Mouse (Mus musculus): ENCODE data around the gene Pnkp.

Gene Pnkp

DNA sequence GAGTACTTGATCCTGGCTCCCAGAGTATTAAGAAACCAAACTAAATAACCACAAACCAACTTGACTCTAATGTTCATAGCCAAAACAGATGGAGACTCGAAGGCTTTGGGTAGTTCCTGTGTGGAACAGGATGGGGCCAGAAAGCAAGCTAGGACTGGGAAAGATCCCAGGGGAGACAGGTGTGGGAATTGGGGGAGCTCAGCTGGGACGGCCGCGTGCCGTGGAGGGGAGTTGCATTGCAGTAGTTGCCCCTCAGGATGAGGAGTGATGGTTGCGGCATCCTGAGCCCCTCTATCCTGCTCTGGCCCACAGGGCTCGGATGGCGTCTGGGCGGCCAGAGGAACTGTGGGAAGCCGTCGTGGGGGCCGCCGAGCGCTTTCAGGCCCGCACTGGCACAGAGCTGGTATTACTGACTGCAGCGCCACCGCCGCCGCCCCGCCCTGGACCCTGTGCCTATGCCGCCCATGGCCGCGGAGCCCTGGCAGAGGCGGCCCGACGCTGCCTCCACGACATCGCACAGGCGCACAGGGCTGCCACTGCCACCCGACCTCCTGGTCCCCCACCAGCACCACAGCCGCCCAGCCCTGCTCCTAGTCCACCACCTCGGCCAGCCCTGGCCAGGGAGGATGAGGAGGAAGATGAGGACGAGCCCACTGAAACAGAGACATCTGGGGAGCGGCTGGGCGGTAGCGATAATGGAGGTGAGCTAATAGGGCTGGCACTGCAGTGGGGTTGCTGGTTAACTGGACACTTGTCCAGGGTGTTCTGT, 4.5 kb upstream of the Pnkp start:
- DNase-seq (ENCODE audit: low read depth, low spot score): no peak

DNA sequence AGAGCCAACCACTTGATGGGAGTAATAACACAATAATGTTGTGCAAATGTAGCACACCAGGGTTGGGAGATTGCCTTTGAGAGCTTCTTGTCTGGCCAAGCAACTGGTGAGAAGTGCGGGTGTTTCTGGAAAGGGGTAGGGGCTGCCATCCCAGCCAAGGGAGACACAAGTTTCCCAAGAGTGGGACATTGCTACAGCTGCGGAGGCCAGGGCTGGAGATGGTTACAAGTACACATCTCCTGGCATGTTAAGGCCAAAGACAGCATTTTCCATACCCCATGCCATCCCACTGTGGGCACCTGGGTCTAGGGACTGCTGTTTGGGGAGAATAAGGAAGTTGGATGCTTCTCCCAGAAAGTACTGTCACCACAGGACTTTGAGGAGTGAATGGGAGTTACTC, 3.9 kb upstream of the Pnkp start:
- no peak for DNase-seq (ENCODE audit: low read depth, low spot score)

DNA sequence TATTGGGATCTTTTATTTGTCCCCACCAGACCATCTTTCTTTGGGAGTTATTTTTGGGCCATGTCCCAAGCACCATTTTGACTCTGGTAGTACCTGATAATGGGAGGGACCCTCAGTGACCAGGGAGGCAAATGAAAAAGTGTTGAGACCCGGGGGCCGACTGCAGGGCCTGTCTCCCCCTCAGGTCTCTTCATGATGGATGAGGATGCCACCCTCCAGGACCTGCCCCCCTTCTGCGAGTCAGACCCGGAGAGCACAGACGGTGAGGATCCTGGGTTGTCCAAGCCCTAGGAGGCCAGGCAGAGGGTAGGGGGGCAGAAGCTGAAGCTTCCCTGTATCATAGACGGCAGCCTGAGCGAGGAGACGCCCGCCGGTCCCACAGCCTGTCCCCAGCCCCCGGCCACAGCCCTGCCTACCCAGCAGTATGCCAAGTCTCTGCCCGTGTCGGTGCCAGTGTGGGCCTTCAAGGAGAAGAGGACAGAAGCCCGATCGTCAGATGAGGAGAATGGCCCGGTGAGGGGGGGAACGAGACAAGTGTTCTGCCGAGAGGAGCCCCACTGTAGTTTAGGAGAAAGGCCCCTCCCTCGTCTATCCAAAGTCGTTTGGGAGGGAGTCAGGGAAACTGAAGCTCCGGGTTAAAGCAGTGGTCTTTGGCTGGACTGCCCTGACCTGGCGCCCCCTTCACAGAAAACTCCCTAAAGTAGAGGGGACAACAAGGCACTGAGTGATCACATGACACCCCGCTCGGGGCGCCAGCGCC, 3.2 kb upstream of the Pnkp start:
- DNase-seq (ENCODE audit: low read depth, low spot score): no peak

GRCm38 (mm10) chr7:44854356-44855031, 2.4 kb upstream of the Pnkp start:
- peak; percentile 79 for DNase-seq (ENCODE audit: low read depth, low spot score)

- no peak for DNase-seq (ENCODE audit: low read depth, low spot score)
Observed at GRCm38 (mm10) chr7:44855036-44855435, 1.9 kb upstream of the Pnkp start.

- DNase-seq (ENCODE audit: low read depth, low spot score): no peak
Observed at GRCm38 (mm10) chr7:44856265-44856916, 548 bp upstream of the Pnkp start.

GRCm38 (mm10) chr7:44857905-44858304, 966 bp downstream of the Pnkp start:
- peak; percentile 54 for DNase-seq (ENCODE audit: low read depth, low spot score)

DNA sequence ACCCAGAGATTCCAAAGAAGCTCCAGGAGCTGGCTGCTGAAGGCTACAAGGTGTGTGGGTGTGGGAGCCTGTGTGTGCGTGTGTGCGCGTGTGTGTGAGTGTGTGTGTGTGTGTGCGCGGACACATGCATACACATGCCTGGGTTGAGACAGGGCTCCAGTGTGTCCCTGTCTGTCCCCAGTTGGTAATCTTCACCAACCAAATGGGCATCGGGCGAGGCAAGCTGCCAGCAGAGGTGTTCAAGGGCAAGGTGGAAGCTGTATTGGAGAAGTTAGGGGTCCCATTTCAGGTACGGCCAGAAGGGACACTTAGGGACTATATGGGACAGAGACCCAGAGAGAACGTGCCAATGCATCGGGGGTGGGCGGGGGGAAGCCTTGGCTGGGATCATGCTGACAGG, 3.0 kb downstream of the Pnkp start:
- no peak for DNase-seq (ENCODE audit: low read depth, low spot score)

- peak; percentile 76 for DNase-seq (ENCODE audit: low read depth, low spot score)
Observed at GRCm38 (mm10) chr7:44860576-44861428, 3.9 kb downstream of the Pnkp start.

- no peak for DNase-seq (ENCODE audit: low read depth, low spot score)
Observed at GRCm38 (mm10) chr7:44861429-44861816, 4.5 kb downstream of the Pnkp start.

DNA sequence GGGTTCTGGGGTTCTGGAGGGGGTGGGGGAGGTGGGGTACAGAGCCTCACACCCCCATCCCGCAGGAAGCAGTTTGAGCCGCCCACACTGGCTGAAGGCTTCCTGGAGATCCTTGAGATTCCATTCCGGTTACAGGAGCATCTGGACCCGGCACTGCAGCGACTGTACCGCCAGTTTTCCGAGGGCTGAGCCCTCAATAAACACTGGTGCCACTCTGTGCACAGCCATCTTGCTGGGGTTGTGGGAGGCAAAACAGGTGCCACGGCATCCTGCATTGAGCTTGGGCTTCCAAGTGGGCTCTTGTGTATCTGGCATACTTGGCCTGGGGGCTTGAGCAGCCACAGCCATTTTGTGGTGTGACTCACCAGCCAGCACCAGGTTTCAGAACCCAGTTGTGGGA, 5.5 kb downstream of the Pnkp start:
- DNase-seq (ENCODE audit: low read depth, low spot score): no peak

- no peak for DNase-seq (ENCODE audit: low read depth, low spot score)
Observed at GRCm38 (mm10) chr7:44863210-44863609, 6.3 kb downstream of the Pnkp start.

- DNase-seq (ENCODE audit: low read depth, low spot score): no peak
Observed at GRCm38 (mm10) chr7:44863982-44864494, 7.1 kb downstream of the Pnkp start.

GRCm38 (mm10) chr7:44864595-44865542, 7.9 kb downstream of the Pnkp start:
- DNase-seq (ENCODE audit: low read depth, low spot score): no peak

DNA sequence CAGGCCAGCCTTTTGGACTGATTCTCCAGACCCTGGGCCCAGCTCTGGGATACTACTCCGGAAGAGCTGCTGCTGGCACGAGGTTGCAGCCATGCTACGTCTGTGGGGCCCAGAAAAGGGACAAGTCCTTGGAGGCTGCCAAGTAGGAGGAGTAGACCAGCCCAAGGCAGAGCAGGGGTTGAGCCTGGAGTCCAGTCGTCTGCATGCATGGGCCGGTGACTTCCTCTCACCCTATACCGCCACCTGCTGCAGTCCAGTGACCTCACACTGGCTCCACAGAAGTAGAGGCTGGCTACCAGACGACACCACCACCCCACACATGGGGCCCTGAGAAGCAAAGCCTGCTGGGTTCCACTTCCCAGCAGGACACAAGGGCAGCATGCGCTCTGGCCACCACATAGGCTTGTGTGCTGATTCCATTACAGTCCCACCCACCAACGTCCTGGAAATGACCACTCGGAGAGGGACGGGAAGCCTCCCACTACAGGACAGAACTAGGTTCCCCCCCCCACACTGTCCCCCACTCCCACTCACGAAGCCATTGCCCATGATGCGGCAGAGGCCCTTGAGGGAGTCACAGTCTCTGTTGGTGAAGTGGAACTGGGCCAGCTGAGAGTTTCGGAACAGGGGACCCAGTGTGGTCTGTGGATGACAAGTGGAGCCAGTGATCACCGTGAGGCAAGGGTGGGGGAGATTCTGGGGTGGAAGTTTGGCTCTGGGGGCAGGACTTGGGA, 9.5 kb downstream of the Pnkp start:
- peak; percentile 69 for DNase-seq (ENCODE audit: low read depth, low spot score)

- DNase-seq (ENCODE audit: low read depth, low spot score): no peak
Observed at GRCm38 (mm10) chr7:44867010-44867702, 10.2 kb downstream of the Pnkp start.

GRCm38 (mm10) chr7:44867802-44868201, 10.9 kb downstream of the Pnkp start:
- no peak for DNase-seq (ENCODE audit: low read depth, low spot score)

DNA sequence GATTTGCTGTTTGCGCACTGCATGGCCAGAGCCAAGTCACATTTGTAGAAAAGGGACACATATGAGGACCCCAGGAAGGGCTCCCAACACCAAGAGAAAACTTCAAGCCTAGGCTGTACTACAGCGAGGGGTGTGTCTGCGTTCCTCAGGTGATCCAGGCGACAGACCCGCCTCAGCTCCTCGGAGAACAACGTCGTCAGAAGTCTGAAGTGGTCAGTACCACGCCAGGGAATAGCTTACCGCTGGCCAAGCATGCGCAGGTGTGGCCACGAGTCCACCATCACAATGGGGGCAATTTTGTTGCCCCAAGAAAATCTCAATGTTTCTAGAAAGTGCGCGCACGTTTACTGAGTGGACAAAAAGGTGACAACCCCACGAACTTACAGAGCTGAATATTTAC, 11.5 kb downstream of the Pnkp start:
- no peak for DNase-seq (ENCODE audit: low read depth, low spot score)

All from brain, adult 2 months (tissue).